Mouse (Mus musculus): Measurements from ENCODE around the gene Zfand6. TPM values are rescaled to one million over a fixed set of nuclear protein-coding genes. Genes with fewer than 3 reads are reported as not detected.

Gene Zfand6
- 39.3 and 47.4 TPM in 2 replicates for polyA plus RNA-seq (2012; rRNA removed; ENCODE audit: low replicate concordance)

GRCm38 (mm10) chr7:84689251-84690100 is at the start of gene Zfand6:
Gene Zfand6, minus strand, starts transcription at chr7:84689959.

GRCm38 (mm10) chr7:84606293-84606749 is 83.4 kb downstream of the Zfand6 start, which contains the start of gene Fah:
Gene Fah, minus strand, starts transcription at chr7:84606722.

Other genes starting within 250 kb of the Zfand6 start
- gene Gm2115, start 161.0 kb downstream of the Zfand6 start, polyA plus RNA-seq (2012; rRNA removed; ENCODE audit: low replicate concordance) = 0.25 and 0.33 TPM in 2 replicates
- gene Fah, start 83.2 kb downstream of the Zfand6 start, polyA plus RNA-seq (2012; rRNA removed; ENCODE audit: low replicate concordance) = 4.5 and 8.3 TPM in 2 replicates
- not detected in 2 replicates for gene Olfr291, start 163.6 kb upstream of the Zfand6 start, polyA plus RNA-seq (2012; rRNA removed; ENCODE audit: low replicate concordance)